Mouse (Mus musculus) stomach, embryonic 14.5 days (tissue): ENCODE measurements around the gene Caps2. TPM values are rescaled to one million over a fixed set of nuclear protein-coding genes. Genes with fewer than 3 reads are reported as not detected.
A peak's percentile ranks its signal among the peaks of the same experiment; 100 is the strongest.
"Not testable (repeated sequence)": the region's sequence is repeated elsewhere in the genome, so short reads cannot be mapped to it uniquely, and the experiment has no call there.

Experiments used
- ATAC-seq: fragments of 200-750 bp; cut with Nextera tagmentation; 2 replicates; pipeline ENCODE4 v1.8.0; 2017; ENCODE audit warnings: low read depth, moderate TSS enrichment; ENCODE audit not compliant: insufficient number of reproducible peaks, insufficient read depth, low FRiP score
- H3K27ac ChIP-seq: fragments of 300-500 bp; sonication (generic); 2 replicates; pipeline ENCODE4 v1.5.1; 2014; ENCODE audit warnings: mild to moderate bottlenecking, low read length, moderate library complexity, mixed read lengths
- H3K27me3 ChIP-seq: fragments of 300-500 bp; sonication (generic); 2 replicates; pipeline ENCODE4 v1.6.1; 2014; ENCODE audit warnings: low read length, control low read depth, mixed read lengths; ENCODE audit not compliant: control insufficient read depth, insufficient read depth
- H3K36me3 ChIP-seq: fragments of 300-500 bp; sonication (generic); 2 replicates; pipeline ENCODE4 v1.6.1; 2014; ENCODE audit warnings: mild to moderate bottlenecking, control low read depth, low read length, moderate library complexity, mixed read lengths; ENCODE audit not compliant: control insufficient read depth, insufficient read depth
- H3K4me1 ChIP-seq: fragments of 300-500 bp; sonication (generic); 2 replicates; pipeline ENCODE4 v1.6.1; 2014; ENCODE audit warnings: low read length, control low read depth, mixed read lengths; ENCODE audit not compliant: control insufficient read depth, insufficient read depth
- H3K4me2 ChIP-seq: fragments of 300-500 bp; sonication (generic); replicated peaks from 2 replicates; pipeline ENCODE4 v1.6.1; 2014; ENCODE audit warnings: low read depth, low read length, control low read depth
- H3K4me3 ChIP-seq: fragments of 300-500 bp; sonication (generic); 2 replicates; pipeline ENCODE4 v1.5.1; 2014; ENCODE audit warnings: low read depth, low read length, control low read depth
- H3K9ac ChIP-seq: fragments of 300-500 bp; sonication (generic); replicated peaks from 2 replicates; pipeline ENCODE4 v1.6.1; 2014; ENCODE audit warnings: low read depth, mild to moderate bottlenecking, control low read depth, low read length, moderate library complexity, mixed read lengths
- H3K9me3 ChIP-seq: fragments of 300-500 bp; sonication (generic); 2 replicates; pipeline ENCODE4 v1.6.1; 2016; ENCODE audit warnings: low read depth, low read length, control low read depth; ENCODE audit not compliant: control insufficient read depth
- WGBS: fragments of 180-500 bp; shearing (Covaris S2); extraction: QIAGEN DNeasy Blood & Tissue Kit; methylation state at CpG from one replicate; pipeline ENCODE4 v1.1.7; 2014; 5-methylcytosine and 5-hydroxymethylcytosine counted together
- polyA plus RNA-seq: library from polyadenylated mRNA; unstranded; fragments of >200 nt; fragmentation: Nextera tagmentation; extraction: Ambion mirVana; gene quantifications from 2 replicates; pipeline ENCODE4 v1.2.1, GENCODE M21; 2014

Gene Caps2
- polyA plus RNA-seq: 0.14 and 0.83 TPM in 2 replicates

GRCm38 (mm10) chr10:112163168-112163766 is at the start of gene Caps2:
Gene Caps2, plus strand, starts transcription at chr10:112163621.
- no peaks in the 10 kb centered on the region for H3K36me3 ChIP-seq
- no peaks in the 10 kb centered on the region for H3K9me3 ChIP-seq
- H3K27me3 ChIP-seq: no peaks in the 10 kb centered on the region
- no peak within 1 kb of the TSS for H3K4me2 ChIP-seq
- H3K4me1 ChIP-seq: 0 out of 2 replicates have a peak, but pooled peaks cover 4% of the 10 kb centered on the region
- H3K9ac ChIP-seq: no peak within 1 kb of the TSS
- H3K4me3 ChIP-seq: no peak within 1 kb of the TSS
- ATAC-seq: peak; percentile 85
- peak within 1 kb of the TSS; percentile 33; the same call in 1 of the 2 replicates for H3K27ac ChIP-seq
- 33% methylated on average over 4 of the region's 4 CpGs for WGBS

GRCm38 (mm10) chr10:112125090-112125489 is 38.3 kb upstream of the Caps2 start:
- H3K27me3 ChIP-seq, ATAC-seq, H3K9ac ChIP-seq, H3K4me1 ChIP-seq, H3K9me3 ChIP-seq, H3K27ac ChIP-seq, H3K4me3 ChIP-seq, H3K4me2 ChIP-seq, H3K36me3 ChIP-seq: not testable (repeated sequence)
- WGBS: 57% methylated on average over 2 of the region's 2 CpGs

DNA sequence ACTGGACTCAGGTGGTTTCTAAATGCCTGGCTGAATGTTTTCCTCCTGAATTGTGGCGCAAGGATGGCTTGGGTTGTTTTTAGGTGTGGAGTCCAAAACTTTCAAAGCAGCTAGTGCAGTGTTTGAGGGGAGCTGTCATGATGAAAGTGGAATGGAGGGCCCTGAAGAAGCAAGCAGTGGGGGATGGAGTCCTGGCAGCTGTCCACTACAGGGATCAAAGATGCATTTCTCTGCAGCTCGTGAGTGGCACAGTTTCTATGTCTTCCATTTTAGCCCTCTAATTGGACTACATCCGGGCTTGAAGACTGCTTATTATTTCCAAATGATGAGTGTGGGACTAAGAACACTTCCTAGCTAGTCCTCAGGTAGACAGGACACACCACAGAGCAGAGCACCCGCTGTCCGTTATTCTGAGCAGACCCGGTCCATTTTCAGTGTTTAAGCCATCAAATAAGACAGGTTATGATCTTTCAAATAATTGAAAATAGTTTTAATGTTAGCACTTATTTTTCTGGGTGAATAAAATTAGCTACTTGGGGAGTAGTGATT is 35.7 kb upstream of the Caps2 start:
- WGBS: 76% methylated on average over 6 of the region's 6 CpGs
- ATAC-seq: not testable (repeated sequence)

GRCm38 (mm10) chr10:112132194-112132593 is 31.2 kb upstream of the Caps2 start:
- H3K4me3 ChIP-seq: no peak overlapping the region
- WGBS: 93% methylated on average over 3 of the region's 3 CpGs
- H3K4me1 ChIP-seq: no peaks in the 10 kb centered on the region
- H3K27ac ChIP-seq: no peak overlapping the region
- H3K9me3 ChIP-seq: no peaks in the 10 kb centered on the region
- ATAC-seq: no peak
- H3K27me3 ChIP-seq: no peaks in the 10 kb centered on the region
- no peaks in the 10 kb centered on the region for H3K36me3 ChIP-seq
- no peak overlapping the region for H3K9ac ChIP-seq
- no peak overlapping the region for H3K4me2 ChIP-seq

More for the DNA sequence above, 35.7 kb upstream of the Caps2 start:
- not testable (repeated sequence) for H3K9ac ChIP-seq, H3K9me3 ChIP-seq, H3K27me3 ChIP-seq, H3K4me3 ChIP-seq, H3K27ac ChIP-seq, H3K4me2 ChIP-seq, H3K4me1 ChIP-seq, H3K36me3 ChIP-seq

DNA sequence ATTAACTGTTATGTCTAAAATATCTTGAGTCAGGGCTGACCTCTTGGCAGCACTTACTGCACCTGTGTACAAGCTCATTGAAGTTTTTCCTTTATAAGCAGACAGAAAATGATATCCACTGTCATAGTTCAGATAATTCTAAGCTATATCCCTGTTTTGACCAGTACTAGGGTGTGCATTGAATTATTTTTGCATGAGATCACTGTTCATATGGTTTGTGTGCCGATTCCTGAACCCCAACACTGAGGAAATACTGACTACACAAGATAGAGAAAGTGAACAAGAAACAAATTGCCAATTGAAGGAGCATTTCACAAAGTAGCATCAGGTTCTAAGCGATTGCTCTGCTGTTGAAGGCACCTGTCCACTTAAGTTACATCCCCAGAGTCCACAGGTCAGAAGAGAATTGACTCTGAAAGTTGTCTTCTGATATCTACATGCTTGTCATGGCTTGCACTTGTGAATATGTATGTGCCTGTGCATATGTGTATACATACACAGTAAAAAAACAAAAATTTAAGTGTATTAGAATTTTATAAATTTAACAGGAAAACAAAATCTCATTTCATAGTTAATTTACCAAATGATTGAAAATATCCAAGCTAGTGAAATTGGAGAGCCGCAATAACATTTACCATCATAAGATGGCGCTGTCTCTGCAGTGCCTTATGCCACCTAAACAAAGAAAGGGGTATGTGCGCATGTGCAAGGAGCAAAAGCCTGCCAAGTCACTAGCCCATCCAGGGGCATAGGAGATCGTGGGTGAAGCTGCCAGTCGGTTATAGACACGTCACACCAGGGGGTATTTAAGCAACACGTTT is 25.2 kb upstream of the Caps2 start:
- Histone ChIP-seq H3K4me1 (no peaks in the 10 kb centered on the region), H3K4me2 (no peak overlapping the region), H3K27me3 (no peaks in the 10 kb centered on the region), H3K27ac (no peak overlapping the region), H3K36me3 (no peaks in the 10 kb centered on the region), H3K4me3 (no peak overlapping the region), H3K9ac (no peak overlapping the region), H3K9me3 (no peaks in the 10 kb centered on the region)
- WGBS: 25% methylated on average over 9 of the region's 9 CpGs
- ATAC-seq: no peak

- no peaks in the 10 kb centered on the region for H3K36me3 ChIP-seq
- H3K4me1 ChIP-seq: no peaks in the 10 kb centered on the region
- no peaks in the 10 kb centered on the region for H3K27me3 ChIP-seq
- WGBS: 43% methylated on average over 6 of the region's 6 CpGs
- no peak overlapping the region for H3K27ac ChIP-seq
- H3K4me3 ChIP-seq: no peak overlapping the region
- no peak overlapping the region for H3K9ac ChIP-seq
- H3K9me3 ChIP-seq: no peaks in the 10 kb centered on the region
- H3K4me2 ChIP-seq: no peak overlapping the region
- no peak for ATAC-seq
Measured at GRCm38 (mm10) chr10:112138871-112139430, 24.5 kb upstream of the Caps2 start.

- 55% methylated on average over 2 of the region's 2 CpGs for WGBS
Measured at GRCm38 (mm10) chr10:112139834-112140233, 23.6 kb upstream of the Caps2 start.

DNA sequence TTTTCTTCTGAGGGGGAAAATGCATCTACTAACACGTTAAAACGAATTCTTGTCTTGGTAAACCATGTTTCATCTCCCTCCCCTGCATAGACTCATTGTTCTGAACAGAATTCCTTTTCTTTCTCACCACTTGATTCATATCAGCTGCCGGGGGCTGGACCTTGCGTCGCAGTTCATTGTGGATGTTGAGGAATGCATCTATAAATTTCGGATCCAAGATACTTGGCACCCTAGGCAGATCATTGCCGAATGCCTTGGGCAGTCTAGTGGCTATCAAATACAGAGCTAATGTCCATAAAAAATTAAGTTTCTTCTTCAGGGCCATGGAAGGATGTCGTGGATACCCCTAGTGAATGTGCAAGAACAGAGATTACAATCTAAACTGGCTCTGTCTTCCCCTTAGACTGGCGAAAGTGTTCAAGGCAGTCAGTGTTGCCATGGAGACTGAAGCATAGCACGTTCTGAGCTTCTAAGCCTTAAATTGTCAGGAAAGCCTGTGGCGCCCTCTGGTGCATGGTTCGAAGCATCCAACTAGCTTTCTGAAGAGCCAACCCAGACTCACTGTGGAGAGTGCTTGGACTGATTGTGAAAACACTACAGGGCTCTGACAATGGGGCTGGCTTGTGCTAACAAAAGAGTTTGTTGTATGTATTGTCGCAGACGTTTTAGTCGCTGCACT is 3.4 kb upstream of the Caps2 start, which contains the start of gene Glipr1l3:
TSS of gene Glipr1l3 (minus strand) at position 446 of the 679 bp plus-strand sequence.
- H3K4me3 ChIP-seq, H3K9me3 ChIP-seq, H3K9ac ChIP-seq, H3K27me3 ChIP-seq, H3K4me2 ChIP-seq, H3K36me3 ChIP-seq, H3K4me1 ChIP-seq, H3K27ac ChIP-seq: not testable (repeated sequence)
- ATAC-seq: peak; percentile 81
- WGBS: 24% methylated on average over 15 of the region's 15 CpGs

More at GRCm38 (mm10) chr10:112139834-112140233, 23.6 kb upstream of the Caps2 start:
- H3K36me3 ChIP-seq: no peaks in the 10 kb centered on the region
- H3K9ac ChIP-seq: no peak overlapping the region
- H3K4me1 ChIP-seq: no peaks in the 10 kb centered on the region
- no peak for ATAC-seq
- no peaks in the 10 kb centered on the region for H3K27me3 ChIP-seq
- no peaks in the 10 kb centered on the region for H3K9me3 ChIP-seq
- no peak overlapping the region for H3K27ac ChIP-seq
- no peak overlapping the region for H3K4me3 ChIP-seq
- no peak overlapping the region for H3K4me2 ChIP-seq
